Mouse (Mus musculus) CH12.LX (cell line): ENCODE measurements around the gene Gm30302. TPM values are rescaled to one million over a fixed set of nuclear protein-coding genes. Genes with fewer than 3 reads are reported as not detected.

ENCODE experiments used
- DNase-seq: peaks from one replicate; pipeline ENCODE4 v3.0.0-alpha.2; 2013; ENCODE audit errors: extremely low read depth
- H3K27ac ChIP-seq: 2 replicates; pipeline ENCODE4 v1.5.1; 2012; ENCODE audit warnings: low read depth, mild to moderate bottlenecking, control low read depth, moderate library complexity; ENCODE audit not compliant: insufficient read depth
- H3K27me3 ChIP-seq: replicated peaks from 2 replicates; pipeline ENCODE3; 2012; ENCODE audit warnings: inconsistent platforms
- H3K36me3 ChIP-seq, 2 experiments: replicated peaks in 1 of 2; 2 replicates each; pipeline versions ENCODE3 to v1.6.1; 2012; ENCODE audit warnings: inconsistent platforms in 1 of 2, low read length in 1 of 2, mild to moderate bottlenecking in 1 of 2, mixed read lengths in 1 of 2, moderate library complexity in 1 of 2; ENCODE audit not compliant: control insufficient read depth in 1 of 2, insufficient read depth in 1 of 2
- H3K4me1 ChIP-seq, 2 experiments: 2 replicates each; pipeline ENCODE4 v1.6.1; 2012; ENCODE audit warnings: inconsistent platforms in 1 of 2, moderate library complexity in 1 of 2; ENCODE audit not compliant: insufficient read depth in 2 of 2, control insufficient read depth in 1 of 2
- H3K4me2 ChIP-seq: 2 replicates; pipeline ENCODE4 v1.6.1; 2012; ENCODE audit warnings: low read depth, mild to moderate bottlenecking, control low read depth; ENCODE audit not compliant: poor library complexity, insufficient read depth, severe bottlenecking
- H3K4me3 ChIP-seq, 3 experiments: fragments of 150-350 bp in 1 of 3; sonication (generic) in 1 of 3; replicated peaks in 1 of 3; 2 replicates each; pipeline versions ENCODE3 to v1.5.1; 2011 to 2012; ENCODE audit warnings: low read depth in 2 of 3, low read length in 2 of 3, mild to moderate bottlenecking in 2 of 3, moderate library complexity in 2 of 3, control low read depth in 1 of 3, improper control_type of control experiment in 1 of 3, inconsistent platforms in 1 of 3, mixed read lengths in 1 of 3; ENCODE audit not compliant: poor library complexity in 1 of 3
- H3K79me2 ChIP-seq: replicated peaks from 2 replicates; pipeline ENCODE4 v1.6.1; 2012; ENCODE audit warnings: mild to moderate bottlenecking, moderate library complexity; ENCODE audit not compliant: control insufficient read depth, poor library complexity, insufficient read depth, severe bottlenecking; ENCODE audit errors: extremely low read depth
- H3K9ac ChIP-seq: 2 replicates; pipeline ENCODE4 v1.6.1; 2012; ENCODE audit warnings: low read depth, mild to moderate bottlenecking, control low read depth, moderate library complexity; ENCODE audit not compliant: insufficient read depth
- H3K9me3 ChIP-seq: replicated peaks from 2 replicates; pipeline ENCODE3; 2012; ENCODE audit warnings: low read length, inconsistent platforms, mixed read lengths
- BHLHE40 ChIP-seq: IDR thresholded peaks from 2 replicates; pipeline ENCODE4 v1.6.1; 2011; ENCODE audit warnings: mild to moderate bottlenecking, low read depth, low read length, improper control_type of control experiment
- CTCF ChIP-seq, 2 experiments: IDR thresholded peaks in 1 of 2; conservative IDR thresholded peaks in 1 of 2; 2 replicates each; pipeline ENCODE4 v1.5.1; 2011 to 2012; ENCODE audit warnings: low read depth in 2 of 2, low read length in 2 of 2, improper control_type of control experiment in 1 of 2, inconsistent platforms in 1 of 2, mild to moderate bottlenecking in 1 of 2, moderate library complexity in 1 of 2
- E2F4 ChIP-seq: IDR thresholded peaks from 2 replicates; pipeline ENCODE4 v1.6.1; 2011; ENCODE audit warnings: low read depth, low read length, improper control_type of control experiment; ENCODE audit not compliant: insufficient replicate concordance
- EP300 ChIP-seq: IDR thresholded peaks from 2 replicates; pipeline ENCODE4 v1.6.1; 2011; ENCODE audit warnings: low read length, improper control_type of control experiment
- HCFC1 ChIP-seq: IDR thresholded peaks from 2 replicates; pipeline ENCODE4 v1.6.1; 2012; ENCODE audit warnings: low read depth, mild to moderate bottlenecking, inconsistent platforms, low read length, improper control_type of control experiment
- MEF2A ChIP-seq: IDR thresholded peaks from 2 replicates; pipeline ENCODE4 v1.6.1; 2014; ENCODE audit warnings: low read depth, mild to moderate bottlenecking, inconsistent platforms, low read length, improper control_type of control experiment, borderline replicate concordance
- MXI1 ChIP-seq: IDR thresholded peaks from 2 replicates; pipeline ENCODE4 v1.6.1; 2011; ENCODE audit warnings: mild to moderate bottlenecking, low read depth, low read length, improper control_type of control experiment
- NELFE ChIP-seq: IDR thresholded peaks from 2 replicates; pipeline ENCODE4 v1.6.1; 2011; ENCODE audit warnings: low read depth, low read length, improper control_type of control experiment
- POLR2AphosphoS2 ChIP-seq: IDR thresholded peaks from 2 replicates; pipeline ENCODE4 v1.6.1; 2011; ENCODE audit warnings: low read depth, low read length, improper control_type of control experiment
- RAD21 ChIP-seq: IDR thresholded peaks from 2 replicates; pipeline ENCODE4 v1.6.1; 2011; ENCODE audit warnings: low read depth, mild to moderate bottlenecking, low read length, improper control_type of control experiment, moderate library complexity
- RCOR1 ChIP-seq: conservative IDR thresholded peaks from 2 replicates; pipeline ENCODE4 v1.6.1; 2012; ENCODE audit warnings: low read depth, mild to moderate bottlenecking, inconsistent platforms, low read length, improper control_type of control experiment
- SIN3A ChIP-seq: IDR thresholded peaks from 2 replicates; pipeline ENCODE4 v1.6.1; 2012; ENCODE audit warnings: low read length, improper control_type of control experiment, inconsistent platforms
- SMC3 ChIP-seq: IDR thresholded peaks from 2 replicates; pipeline ENCODE4 v1.6.1; 2011; ENCODE audit warnings: low read depth, low read length, improper control_type of control experiment
- TCF12 ChIP-seq: IDR thresholded peaks from 2 replicates; pipeline ENCODE4 v1.6.1; 2014; ENCODE audit warnings: low read depth, mild to moderate bottlenecking, inconsistent platforms, low read length, improper control_type of control experiment
- UBTF ChIP-seq: IDR thresholded peaks from 2 replicates; pipeline ENCODE4 v1.6.1; 2012; ENCODE audit warnings: low read depth, mild to moderate bottlenecking, inconsistent platforms, low read length, improper control_type of control experiment, moderate library complexity
- USF1 ChIP-seq: IDR thresholded peaks from 2 replicates; pipeline ENCODE4 v1.6.1; 2014; ENCODE audit warnings: low read depth, mild to moderate bottlenecking, inconsistent platforms, low read length, improper control_type of control experiment
- USF2 ChIP-seq: conservative IDR thresholded peaks from 2 replicates; pipeline ENCODE4 v1.6.1; 2011; ENCODE audit warnings: low read depth, low read length, improper control_type of control experiment
- dilution Hi-C: fragments of 300-500 bp; cut with MboI; formaldehyde crosslinking; loops from 2 replicates; pipeline ENCODE4 v1.14.3; 2020; ENCODE audit warnings: low sequenced_read_pairs; ENCODE audit not compliant: extremely low pct_unique_long_range_greater_than_20kb, extremely low pct_ligation_motif_present
- in situ Hi-C: fragments of 300-500 bp; cut with MboI; formaldehyde crosslinking; loops from 3 replicates; pipeline ENCODE4 v1.14.3; 2019; ENCODE audit warnings: low sequenced_read_pairs, low pct_ligation_motif_present, low pct_unique_long_range_greater_than_20kb, mixed read lengths
- polyA plus RNA-seq: library from polyadenylated mRNA; unstranded; fragments of >175 nt; gene quantifications from 2 replicates; pipeline ENCODE4 v1.2.1, GENCODE M21; 2012; ENCODE audit warnings: low read depth; ENCODE audit not compliant: insufficient read length
- total RNA-seq, 2 experiments: library from RNA; depleted of rRNA; stranded (reverse); fragments of 300-350 nt in 1 of 2; fragments of >200 nt in 1 of 2; gene quantifications; 2 replicates each; pipeline ENCODE4 v1.2.3; 2012 to 2014

Gm30302 gene
- total and polyA plus RNA-seq, 3 experiments: not detected

DNA sequence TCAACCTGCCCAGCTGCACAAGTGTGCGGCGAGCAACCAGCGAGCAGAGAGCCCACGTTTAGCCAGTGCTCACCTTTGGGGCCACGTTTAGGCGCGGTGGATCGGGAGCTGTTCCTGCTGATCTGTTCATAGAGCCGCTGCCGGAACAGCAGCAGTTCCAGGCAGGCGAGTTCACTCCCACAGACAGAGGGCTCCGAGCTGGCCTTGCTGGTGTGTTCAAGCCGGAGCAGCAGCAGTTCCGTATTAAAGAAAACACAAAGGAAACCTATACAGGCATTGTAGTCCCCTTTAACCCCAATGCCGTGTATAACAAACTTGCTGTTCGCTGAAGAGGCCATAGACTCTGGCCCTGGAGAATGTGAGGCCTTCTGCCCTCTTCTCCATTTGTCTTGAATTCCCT is 29.7 kb downstream of the Gm30302 start:
- Histone ChIP-seq H3K36me3 (no peaks in the 10 kb centered on the region), H3K4me3 (no peak overlapping the region), H3K9me3 (no peaks in the 10 kb centered on the region), H3K27me3 (no peaks in the 10 kb centered on the region), H3K27ac (no peak overlapping the region), H3K4me2 (no peak overlapping the region), H3K4me1 (peaks cover 0 to 9% of the 10 kb centered on the region in 2 experiments; a peak in 2 of 4 replicates), H3K79me2 (no peaks in the 10 kb centered on the region), H3K9ac (no peak overlapping the region)
- in situ Hi-C loops (no loop called here), dilution Hi-C loops (no loop called here)
- no peak for TF ChIP-seq RCOR1
- no peak for TF ChIP-seq USF1
- no peak for TF ChIP-seq E2F4
- TF ChIP-seq SMC3: no peak
- no peak for TF ChIP-seq SIN3A
- no peak for TF ChIP-seq CTCF (conservative IDR thresholded peaks at IDR 0.05 in 1 of 2, IDR thresholded peaks at IDR 0.05 in 1 of 2; ENCODE audit: low read depth in 2 of 2, low read length in 2 of 2)
- no peak for TF ChIP-seq NELFE
- TF ChIP-seq BHLHE40: no peak
- TF ChIP-seq EP300: no peak
- TF ChIP-seq HCFC1: no peak
- TF ChIP-seq TCF12: no peak
- DNase-seq: no peak

DNA sequence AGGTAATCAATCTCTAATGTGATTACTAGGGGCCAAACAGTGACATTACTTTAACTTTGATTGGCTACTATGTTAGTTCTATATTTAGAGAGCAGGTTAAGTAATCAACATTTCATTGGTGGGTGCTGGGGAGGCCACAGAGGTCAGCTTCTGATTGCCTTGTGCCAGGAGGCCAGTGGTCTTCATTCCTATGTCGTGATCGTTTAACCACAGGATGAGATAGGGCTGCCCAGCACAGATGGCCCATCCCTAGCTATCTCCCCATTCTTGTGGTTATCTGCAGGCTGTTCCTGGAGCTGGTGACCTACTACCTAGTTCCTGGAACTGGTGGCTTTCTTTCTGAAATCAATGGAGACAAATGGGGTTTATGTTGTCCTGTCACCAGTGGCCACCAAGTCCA is 30.8 kb downstream of the Gm30302 start:
- Histone ChIP-seq H3K4me1 (peaks cover 0 to 9% of the 10 kb centered on the region in 2 experiments; a peak in 2 of 4 replicates), H3K4me3 (no peak overlapping the region), H3K9me3 (no peaks in the 10 kb centered on the region), H3K27ac (no peak overlapping the region), H3K4me2 (no peak overlapping the region), H3K9ac (no peak overlapping the region), H3K36me3 (no peaks in the 10 kb centered on the region), H3K79me2 (no peaks in the 10 kb centered on the region), H3K27me3 (no peaks in the 10 kb centered on the region)
- no peak for DNase-seq
- TF ChIP-seq MEF2A (no peak), MXI1 (no peak), RAD21 (no peak), UBTF (no peak), EP300 (no peak), USF2 (no peak), POLR2AphosphoS2 (no peak)
- dilution Hi-C loops: no loop called here
- in situ Hi-C loops: no loop called here
